Mouse (Mus musculus) heart, adult 9 months (tissue): Measurements from ENCODE around the gene Tac4.

Source experiments
- DNase-seq, 2 experiments: peaks; one replicate each; pipeline ENCODE4 v3.0.0; 2022; ENCODE audit warnings: low spot score in 2 of 2

Gene Tac4

DNA sequence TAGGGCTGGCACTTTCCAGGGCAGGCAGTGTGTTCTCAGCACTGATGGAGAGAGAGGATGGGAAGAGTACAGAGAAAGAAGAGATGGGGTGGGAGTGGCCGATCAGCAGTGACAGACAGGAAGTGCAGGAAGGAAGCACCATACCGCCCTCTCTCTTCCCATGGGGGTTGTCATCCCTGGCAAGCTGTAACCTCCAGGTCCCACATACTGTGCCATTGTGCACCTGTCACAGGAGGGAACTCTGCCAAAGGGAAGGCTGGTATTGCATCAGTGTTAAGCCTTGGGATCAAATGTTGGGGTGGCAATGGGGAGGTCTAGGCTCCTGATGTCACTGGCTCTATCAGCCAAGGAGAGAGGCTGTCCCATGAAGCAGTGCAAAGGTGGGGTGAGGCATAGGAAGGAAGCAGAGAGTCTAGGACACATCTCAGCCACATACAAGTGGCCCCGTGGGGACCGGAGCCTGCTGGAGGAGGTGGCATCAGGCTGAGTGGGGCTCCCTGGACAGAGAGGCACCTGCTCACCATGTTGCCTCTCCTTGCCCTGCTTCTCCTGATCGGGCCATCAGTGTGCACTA is at the start of gene Tac4:
Tac4 (plus strand) TSS at position 352 of the 574 bp plus-strand sequence.
- peak in 1 of 2 experiments; percentile 35 for DNase-seq

DNA sequence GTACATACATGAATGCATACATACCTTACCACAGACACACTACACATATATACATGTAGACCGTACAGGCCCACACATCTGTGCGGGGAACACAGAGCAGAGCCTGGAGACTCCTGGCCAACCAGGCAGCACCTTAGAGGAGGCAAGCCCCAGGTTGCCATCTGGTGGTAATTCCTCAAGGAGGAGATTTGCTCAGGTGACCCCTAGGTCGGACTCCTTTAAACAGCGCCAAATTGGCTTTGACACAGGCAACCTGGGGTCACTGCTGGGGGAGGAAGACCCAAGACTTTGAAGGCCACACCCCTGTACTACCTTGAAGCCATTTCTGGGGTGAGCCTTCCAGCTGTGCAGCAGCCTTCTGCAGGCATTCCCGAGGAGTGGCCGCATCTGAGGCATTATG is 47.7 kb upstream of the Tac4 start:
- DNase-seq, result no peak

DNA sequence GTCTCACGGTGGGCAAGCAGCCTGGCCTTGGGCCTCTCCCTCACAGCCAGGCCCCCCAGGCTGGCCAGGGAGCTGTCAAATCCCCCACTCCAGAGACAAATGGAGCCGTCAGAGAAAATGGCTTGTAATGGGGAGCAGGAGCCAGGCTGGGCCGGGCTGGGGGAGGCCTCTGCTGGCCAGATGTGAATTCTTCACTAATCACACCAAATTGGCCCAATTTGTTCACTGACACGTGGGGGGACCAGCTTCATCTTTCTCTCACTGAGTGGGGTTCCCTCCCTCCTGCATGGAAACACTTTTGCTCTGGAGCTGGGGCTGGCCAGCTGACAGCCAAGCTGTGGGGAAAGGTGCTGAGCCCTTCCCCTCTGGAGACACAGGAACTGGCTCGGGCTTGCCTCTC is 47.0 kb upstream of the Tac4 start:
- no peak for DNase-seq

DNA sequence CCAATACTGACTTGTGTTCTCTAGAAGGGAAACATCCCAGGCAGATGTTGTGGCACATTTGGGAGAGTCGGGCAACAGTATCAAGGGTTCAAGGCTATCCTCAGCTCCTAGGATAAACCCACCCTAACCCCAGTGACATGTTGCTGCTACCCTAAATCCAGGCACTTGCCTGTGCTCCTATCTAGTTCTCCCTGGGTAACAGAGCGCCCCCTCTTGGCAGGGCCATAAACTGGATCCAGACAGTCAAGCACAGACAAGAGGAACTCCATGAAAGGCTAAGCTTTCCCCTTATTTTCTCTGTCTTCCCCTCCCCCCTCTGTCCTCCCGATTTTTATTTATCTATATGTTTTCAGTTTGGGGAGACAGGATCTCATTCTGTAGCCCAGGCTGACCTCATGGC is 45.1 kb upstream of the Tac4 start:
- DNase-seq, result no peak

DNA sequence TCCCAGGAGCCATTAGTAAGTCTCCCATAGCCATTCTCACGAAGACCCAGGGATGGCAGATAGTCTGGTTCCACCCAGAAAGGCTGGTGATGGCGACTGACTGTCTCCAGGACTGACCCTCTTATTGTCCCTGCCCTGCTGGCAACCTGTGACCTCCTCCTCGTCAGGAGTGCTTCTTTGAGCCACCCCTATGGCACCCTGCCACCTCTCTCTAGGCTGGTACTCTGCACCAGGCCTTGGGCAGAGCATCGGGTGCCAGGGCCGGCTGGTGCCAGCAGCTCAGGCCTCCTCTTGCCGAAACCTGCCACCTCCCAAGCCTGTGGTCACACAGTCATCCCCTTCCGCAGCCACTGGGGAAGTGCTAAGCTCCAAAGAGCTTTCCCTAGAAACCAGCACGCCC is 42.2 kb upstream of the Tac4 start:
- DNase-seq, result no peak

DNA sequence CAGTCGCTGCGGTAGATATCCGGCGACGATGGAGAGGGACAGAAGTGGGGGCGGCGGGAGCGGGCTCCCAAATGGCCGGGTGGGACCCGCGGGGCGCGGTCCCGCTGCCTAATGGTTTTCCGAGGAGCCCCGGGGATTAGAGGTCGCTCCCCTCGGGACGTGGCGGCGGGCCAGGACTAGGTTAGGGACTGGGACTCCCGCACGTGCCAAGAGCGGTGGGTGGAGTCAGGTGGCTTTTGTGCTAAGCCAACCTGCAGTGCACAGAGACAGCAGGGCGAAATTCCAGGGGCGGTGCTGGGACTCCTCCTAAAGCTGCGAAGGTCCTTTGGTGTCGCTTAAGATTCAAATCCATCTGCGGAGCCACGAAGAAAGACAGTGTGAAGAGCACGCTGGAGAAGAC is 37.9 kb upstream of the Tac4 start:
- peak in 1 of 2 experiments; percentile 6 for DNase-seq

DNA sequence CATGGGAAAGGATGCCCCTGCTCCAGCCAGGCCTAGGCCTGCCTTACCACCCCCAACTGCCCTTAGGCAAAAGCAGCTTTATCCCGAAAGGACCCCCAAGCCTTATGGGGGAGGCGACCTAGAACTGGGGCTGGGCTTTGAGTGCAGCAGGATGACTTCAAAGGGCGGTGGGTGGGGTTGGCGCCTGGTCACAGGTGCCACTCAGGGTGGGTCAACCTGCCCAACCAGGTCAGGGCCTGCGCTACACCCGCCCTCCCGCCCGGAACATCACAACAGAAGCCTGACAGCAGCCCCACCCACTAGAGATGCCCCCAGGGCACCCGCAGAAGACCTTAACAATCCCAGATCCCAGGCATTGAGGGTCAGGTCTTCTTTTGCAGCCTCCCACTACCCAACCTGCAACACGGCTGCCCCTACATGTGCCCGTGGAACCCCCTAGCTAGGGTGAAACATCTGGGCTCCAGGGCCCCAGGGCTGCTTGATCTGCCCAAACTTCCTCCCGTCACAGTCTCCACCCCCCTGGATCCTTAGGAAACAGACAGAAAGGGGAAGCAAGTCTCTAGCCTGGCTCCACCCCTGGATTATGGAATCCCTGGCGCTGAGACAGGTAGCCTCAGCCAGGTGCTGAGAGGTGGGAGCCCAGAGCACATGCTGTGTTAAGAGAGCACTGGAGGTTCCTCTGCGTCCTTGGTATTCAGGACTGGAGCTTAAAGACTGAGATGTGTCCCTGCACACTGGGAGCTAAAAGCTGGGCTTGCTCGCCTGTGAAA is 37.0 kb upstream of the Tac4 start:
- no peak for DNase-seq

DNA sequence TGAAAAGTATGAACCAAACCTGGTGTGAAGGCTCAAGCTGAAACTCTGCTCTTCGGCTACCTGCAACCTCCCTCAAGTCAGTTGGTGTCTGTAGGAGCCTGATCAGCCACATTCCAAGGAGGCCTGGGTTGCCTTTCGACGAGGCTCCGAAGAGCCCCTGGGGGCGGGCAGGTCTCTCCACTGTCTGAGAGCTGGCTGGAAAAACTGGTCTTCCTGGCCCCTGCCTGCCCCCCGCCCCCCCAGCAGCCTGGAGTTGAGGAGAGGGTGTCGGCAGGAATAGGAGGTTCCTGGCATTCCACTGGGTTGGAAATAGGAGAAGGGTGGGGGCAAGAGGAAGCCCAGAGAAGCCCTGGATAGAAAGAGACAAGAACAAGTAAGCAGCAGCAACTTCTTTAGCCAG is 35.9 kb upstream of the Tac4 start:
- no peak for DNase-seq

DNA sequence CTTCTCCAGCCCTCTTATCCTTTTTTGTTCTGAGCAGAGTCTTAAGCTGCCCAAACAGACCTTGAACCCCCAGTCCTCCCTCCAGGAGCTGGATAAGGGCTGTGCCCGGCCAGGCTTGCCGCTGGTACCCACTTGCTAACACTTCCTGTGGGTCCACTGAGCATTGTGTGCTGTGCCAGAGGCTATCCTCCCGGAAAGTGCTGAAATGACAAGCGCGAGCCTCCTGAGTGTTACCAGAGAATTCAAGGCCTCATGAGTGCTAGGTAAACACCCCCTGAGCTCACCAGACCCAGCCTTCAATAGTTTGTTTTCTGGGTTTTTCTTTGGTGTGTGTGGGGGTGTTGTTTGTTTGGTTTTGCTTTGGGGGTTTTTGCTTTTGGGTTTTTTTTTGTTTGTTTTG is 33.9 kb upstream of the Tac4 start:
- DNase-seq, result no peak

DNA sequence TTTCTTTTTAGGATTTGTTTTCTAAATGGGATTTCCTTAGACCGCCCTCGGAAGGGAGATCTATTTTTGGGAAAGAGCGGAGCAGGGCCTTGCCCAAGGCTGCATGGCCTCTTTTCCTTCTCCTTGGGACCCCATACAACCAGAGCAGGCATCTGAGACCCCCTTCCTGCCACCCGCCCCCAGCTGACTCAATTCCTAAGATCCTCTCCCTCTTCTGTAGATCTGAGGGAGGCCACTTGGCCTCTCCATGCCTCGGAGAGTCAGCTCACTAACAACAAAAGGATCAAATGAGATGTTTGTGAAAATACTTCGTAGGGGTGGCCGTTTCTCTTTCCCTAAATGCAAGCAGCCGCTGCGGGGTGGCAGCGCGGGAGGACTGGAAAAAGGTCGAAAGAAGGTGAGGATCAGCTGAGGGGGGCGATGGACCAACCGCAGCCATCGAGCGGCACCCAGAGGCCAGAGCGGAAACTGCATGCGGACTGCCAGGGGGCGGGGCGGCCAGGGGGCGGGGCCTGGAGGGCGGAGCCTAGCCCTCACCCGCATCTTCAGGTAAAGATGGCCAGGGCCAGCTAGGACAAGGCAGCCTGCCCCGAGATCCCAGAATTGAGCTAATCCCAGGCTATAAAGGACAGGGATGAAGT is 29.5 kb upstream of the Tac4 start:
- peak; percentile 30 to 34 for DNase-seq

DNA sequence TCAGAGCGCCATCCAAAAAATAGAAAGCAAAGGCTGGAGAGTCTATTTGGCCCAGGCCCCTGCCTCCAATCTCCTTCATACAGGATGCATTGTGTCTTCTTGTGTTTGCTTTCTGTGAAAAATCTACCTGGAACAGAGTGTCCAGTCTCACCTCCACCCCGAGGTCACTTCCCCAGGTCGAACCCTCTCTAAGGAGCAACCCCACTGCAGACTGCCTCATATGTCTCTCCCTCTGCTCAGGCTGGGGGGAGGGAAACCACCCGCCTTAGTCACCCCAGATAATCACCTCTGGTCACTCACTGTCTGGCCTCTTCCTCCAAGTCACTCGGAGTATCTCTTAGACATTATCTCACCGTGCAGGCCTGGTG is 29.0 kb upstream of the Tac4 start:
- DNase-seq, result no peak

DNA sequence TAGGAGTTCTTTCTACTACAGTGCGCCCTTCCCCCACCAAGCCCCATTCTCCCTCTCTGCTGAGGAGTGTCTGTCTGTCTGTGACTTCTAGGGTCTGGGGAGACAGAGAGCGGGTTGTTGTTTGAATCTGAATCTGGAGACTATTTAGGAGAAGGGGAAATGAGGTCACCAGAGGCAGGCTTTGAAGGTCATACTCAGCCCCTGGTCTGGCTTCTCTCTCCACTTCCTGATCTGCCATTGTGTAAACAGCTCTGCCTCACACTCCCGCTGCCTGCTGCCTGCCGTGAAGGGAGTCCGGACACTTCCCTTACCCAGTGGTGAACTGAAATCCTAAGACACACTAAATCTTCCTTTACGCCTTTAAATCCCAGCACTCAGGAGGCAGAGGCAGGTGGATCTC is 22.9 kb upstream of the Tac4 start:
- DNase-seq, result no peak

DNA sequence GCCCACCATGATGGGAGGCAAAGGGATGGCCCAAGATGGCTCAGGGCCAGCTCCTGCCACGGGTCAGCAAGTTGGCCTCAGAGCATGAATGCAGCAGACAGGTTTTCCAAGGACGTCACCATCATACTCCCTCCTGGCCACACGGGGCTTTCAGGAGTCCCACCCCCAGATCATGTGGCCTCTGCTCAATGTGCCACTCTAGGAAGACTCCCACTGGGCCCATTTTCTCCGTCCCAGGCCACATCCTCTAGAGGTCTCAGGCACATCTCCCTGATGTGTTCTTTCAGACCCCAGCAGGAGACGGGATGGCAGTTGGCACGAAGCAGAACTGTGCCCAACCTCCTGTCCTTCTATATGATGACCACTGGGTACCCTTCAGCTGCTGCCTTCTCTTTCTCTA is 18.7 kb upstream of the Tac4 start:
- no peak for DNase-seq

DNA sequence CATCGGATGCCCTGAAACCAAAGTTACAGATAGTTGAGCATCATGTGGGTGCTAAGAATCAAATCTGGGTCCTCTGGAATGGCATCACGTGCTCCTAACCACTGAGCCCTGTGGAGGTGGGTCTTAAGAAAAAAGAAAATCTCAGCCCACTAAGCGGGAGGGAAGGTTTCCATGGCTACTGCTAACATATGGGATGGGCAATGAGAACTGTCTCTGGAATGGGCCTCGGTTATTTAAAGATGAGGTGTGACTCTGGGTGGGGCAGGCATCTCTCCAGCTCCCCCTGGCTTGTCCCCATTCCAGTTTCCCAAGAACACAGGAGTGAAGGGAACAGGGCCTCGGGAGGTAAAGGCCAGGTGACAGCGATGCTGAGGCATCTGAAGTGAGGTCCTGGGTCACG is 15.9 kb upstream of the Tac4 start:
- no peak for DNase-seq

DNA sequence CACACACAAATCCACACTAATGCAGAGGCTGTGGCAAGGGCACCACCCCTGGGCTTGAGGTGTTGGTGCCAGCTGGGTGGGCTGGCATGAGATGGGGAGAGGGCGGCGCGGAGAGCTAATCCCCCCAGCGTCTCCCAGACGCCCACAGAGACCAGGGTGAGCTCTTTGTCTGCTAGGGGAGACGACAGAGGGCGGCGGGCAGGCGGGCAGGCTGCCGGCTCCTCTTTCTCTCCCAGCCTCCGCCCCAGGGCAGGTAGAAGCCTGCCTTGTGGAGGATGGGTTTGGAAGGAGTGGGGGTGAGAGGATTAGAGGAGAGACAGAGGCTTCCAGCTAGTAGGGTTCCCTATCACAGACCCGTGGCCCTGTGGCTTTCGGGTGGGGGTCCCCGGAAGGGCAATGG is 14.3 kb upstream of the Tac4 start:
- no peak for DNase-seq

DNA sequence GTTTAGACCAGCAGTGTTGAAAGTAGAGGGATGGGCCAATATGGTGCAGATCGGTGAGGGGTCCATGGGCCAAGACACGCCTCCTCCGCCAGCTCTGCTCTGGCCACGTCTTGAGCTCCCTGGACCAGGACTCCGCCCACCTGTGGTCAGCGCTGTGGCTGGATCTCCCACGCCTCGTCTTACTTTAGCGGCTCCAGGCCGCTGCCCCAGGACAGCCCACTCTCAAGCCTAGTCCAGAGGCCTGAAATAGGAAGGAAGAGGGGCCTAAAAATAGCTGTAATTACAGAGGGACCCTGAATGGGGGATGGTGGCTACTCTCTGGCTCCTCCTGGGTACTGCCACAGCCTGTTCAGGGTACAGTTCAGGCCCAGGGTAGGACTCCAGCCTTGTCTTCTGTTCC is 11.2 kb upstream of the Tac4 start:
- DNase-seq, result no peak

DNA sequence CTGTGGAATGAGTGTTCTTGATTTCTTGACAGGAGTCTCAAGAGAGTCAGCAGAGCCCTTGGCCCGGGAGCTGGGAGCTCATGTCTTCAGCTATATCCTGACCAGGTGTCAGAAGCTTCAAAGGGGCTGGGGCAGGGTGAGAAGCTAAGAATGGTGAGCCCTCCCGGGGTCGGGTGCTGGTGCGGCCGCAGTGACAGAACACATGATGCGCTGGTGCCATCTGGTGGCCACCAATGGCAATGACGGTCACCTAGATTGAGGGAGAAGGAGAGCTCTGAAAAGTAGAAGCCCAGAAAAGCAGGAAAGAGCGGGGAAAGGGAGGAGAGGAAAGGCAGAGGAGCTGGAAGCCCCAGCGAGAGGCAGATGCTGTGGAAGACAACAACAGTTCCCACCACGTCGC is 10.0 kb upstream of the Tac4 start:
- DNase-seq, result peak in 1 of 2 experiments; percentile 50

DNA sequence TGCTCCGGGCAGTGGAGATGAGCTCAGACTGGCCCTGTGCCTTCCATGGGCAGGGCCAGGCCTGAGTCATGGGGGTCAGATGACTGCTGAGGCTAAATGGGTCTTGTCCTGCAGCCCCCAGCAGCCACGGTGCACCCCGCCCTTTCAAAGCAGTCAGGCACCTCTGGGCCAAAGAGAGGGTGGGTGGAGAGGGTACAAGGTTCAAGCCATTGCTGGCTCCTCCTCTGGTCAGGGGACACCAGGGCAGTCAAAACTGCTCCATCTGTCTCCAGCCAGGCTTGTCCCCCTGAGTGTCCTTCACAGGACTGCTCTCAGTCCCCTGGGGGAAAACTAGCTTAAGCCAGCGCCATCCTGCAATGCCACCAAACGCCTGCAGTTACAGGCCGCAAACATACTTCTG is 9.2 kb upstream of the Tac4 start:
- DNase-seq, result no peak

DNA sequence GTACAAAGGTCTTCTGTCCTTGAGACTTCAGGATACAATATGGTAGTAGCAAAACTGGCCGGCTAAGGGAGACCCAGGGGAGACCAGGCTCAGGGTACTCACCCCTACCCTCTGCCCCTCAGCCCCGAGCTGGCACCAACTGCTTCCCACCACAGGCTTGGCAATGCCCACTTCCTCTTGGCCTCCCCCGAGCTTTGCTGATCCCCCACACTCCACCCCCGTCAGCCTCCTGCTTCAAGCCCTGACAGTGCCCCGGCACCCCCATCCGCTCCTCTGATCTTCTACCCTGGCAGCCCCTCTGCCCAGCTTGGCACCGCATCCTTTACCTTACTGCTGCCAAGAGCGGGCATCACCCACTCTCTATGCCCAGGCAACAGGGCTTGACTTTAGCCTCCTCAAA is 7.2 kb upstream of the Tac4 start:
- no peak for DNase-seq

DNA sequence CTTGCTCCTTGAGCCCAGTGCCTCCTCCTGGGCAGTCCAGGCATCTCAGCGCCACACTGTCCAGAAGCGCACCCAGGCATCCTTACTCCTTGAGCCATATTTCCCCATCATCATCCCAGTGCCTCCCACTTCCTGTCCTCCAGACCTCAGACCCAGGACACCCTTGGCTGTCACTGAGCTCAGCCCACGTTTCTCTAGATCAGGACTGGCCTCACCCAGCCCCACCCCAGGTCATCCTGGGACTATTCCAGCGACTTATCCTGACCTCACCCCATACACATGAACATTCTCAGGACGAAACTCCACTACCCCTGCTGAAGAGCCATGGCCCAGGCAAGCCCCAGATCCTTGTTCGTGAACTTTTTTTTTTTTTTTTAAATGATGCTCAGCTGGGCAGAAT is 5.6 kb upstream of the Tac4 start:
- no peak for DNase-seq

DNA sequence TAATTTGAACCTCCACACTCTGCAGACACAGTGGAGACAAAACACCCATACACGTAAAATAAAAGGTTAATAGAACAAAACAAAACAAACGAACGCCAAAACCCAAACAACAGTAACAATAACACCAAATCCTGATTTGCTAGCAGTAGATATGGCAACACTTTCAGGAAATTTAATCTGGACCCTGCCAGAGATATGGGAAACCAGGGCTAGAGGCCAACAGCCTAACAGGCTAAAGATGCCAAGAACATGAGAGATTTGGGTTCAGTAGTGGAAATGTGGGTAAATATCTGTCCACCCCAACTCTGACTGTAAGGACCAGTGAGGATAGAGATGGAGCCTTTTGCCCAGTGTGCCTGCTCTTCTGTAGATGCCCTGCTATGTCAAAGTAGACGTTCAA is 3.4 kb upstream of the Tac4 start:
- DNase-seq, result peak in 1 of 2 experiments; percentile 31

DNA sequence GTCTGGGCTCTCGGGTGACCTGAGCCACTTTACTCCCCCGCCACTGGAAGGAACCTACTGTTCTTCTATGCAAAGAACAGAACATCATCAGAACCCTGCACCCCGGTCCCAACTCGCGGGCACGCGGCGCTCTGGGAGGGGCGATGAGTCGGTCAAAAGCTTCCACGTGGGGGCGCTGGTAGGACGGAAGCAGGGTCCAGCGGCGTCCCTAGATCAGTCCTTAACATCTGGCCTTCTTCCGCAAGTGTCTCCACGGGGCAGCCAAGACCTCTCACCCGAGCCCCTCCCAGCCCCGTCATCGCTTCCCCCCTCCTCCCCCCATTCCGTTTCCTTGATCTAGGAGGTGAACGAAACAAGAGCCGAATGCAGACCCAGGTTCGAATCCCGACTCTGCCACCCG is 2.8 kb upstream of the Tac4 start:
- DNase-seq, result peak; percentile 85 to 86

DNA sequence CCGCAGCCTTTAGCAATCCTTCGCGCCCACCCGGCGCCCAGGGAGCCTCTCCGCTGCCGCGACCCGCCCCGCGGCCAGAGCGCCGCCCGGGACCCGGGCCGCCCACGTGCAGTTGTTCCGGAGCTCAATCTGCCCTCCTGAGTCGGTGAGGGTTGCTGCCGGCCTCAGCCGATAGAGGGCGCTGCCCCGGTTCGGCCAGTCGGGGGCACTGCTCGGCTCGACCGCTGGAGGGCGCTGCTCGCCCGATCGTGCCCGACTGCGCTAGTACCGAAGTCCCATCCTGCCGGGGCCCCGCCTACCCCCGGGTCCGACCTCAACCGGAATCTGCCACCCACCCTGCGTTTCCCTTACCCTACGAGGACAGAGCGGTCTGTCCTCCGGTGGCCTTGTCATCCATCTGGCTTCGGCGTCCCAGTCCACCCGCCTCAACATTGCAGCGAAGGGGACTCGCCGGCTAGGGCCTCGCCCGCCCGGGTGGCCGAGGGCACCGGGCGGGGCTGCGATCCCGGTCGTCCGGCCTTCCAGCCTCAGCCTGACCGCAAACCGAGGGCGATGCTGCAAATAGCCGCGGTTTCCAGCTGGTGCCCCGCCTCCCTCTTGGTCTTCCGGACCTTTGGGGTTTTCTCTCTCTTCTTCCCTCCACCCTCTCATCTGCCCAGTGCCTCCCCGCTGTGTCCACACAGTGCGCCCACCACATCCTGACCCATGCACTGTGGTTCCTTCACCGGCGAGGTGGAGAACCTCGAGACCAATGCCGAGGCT is 2.1 kb upstream of the Tac4 start:
- peak; percentile 93 to 94 for DNase-seq
